Mouse (Mus musculus) stomach, embryonic 16.5 days (tissue): ENCODE results near the gene Fxyd2. TPM values are rescaled to one million over a fixed set of nuclear protein-coding genes. Genes with fewer than 3 reads are reported as not detected.
A peak's percentile ranks its signal among the peaks of the same experiment; 100 is the strongest.

Experiments
- ATAC-seq: fragments of 200-750 bp; cut with Nextera tagmentation; 2 replicates; pipeline ENCODE4 v1.8.0; 2017; ENCODE audit warnings: moderate number of reproducible peaks, moderate TSS enrichment; ENCODE audit not compliant: insufficient read depth, low FRiP score
- H3K27ac ChIP-seq: fragments of 300-500 bp; sonication (generic); 2 replicates; pipeline ENCODE4 v1.5.1; 2014; ENCODE audit warnings: low read length
- H3K27me3 ChIP-seq: fragments of 300-500 bp; sonication (generic); 2 replicates; pipeline ENCODE4 v1.6.1; 2014; ENCODE audit warnings: low read length, control low read depth, mixed read lengths; ENCODE audit not compliant: control insufficient read depth, insufficient read depth
- H3K36me3 ChIP-seq: fragments of 300-500 bp; sonication (generic); 2 replicates; pipeline ENCODE4 v1.6.1; 2014; ENCODE audit warnings: low read length; ENCODE audit not compliant: control insufficient read depth, insufficient read depth
- H3K4me1 ChIP-seq: fragments of 300-500 bp; sonication (generic); 2 replicates; pipeline ENCODE4 v1.6.1; 2014; ENCODE audit warnings: low read length, control low read depth, mixed read lengths; ENCODE audit not compliant: control insufficient read depth, insufficient read depth
- H3K4me2 ChIP-seq: fragments of 300-500 bp; sonication (generic); 2 replicates; pipeline ENCODE4 v1.6.1; 2014; ENCODE audit warnings: low read depth, low read length, mixed read lengths
- H3K4me3 ChIP-seq: fragments of 300-500 bp; sonication (generic); replicated peaks from 2 replicates; pipeline ENCODE4 v1.5.1; 2014; ENCODE audit warnings: mild to moderate bottlenecking, low read length
- H3K9ac ChIP-seq: fragments of 300-500 bp; sonication (generic); 2 replicates; pipeline ENCODE4 v1.6.1; 2014; ENCODE audit warnings: low read length
- H3K9me3 ChIP-seq: fragments of 300-500 bp; sonication (generic); replicated peaks from 2 replicates; pipeline ENCODE4 v1.6.1; 2016; ENCODE audit warnings: low read length, control low read depth; ENCODE audit not compliant: control insufficient read depth
- WGBS: fragments of 180-500 bp; shearing (Covaris S2); extraction: QIAGEN DNeasy Blood & Tissue Kit; methylation state at CpG from one replicate; pipeline ENCODE4 v1.1.7; 2014; 5-methylcytosine and 5-hydroxymethylcytosine counted together
- polyA plus RNA-seq: library from polyadenylated mRNA; unstranded; fragments of >200 nt; fragmentation: Nextera tagmentation; extraction: Ambion mirVana; gene quantifications from 2 replicates; pipeline ENCODE4 v1.2.1, GENCODE M21; 2015

Gene Fxyd2
- polyA plus RNA-seq, 1 experiment from 2014 or later: 2.5 TPM

- WGBS: 94% methylated on average over 6 of the region's 6 CpGs
- Histone ChIP-seq H3K27me3 (no peaks in the 10 kb centered on the region), H3K27ac (no peak overlapping the region), H3K9me3 (no peaks in the 10 kb centered on the region), H3K36me3 (no peaks in the 10 kb centered on the region), H3K9ac (no peak overlapping the region), H3K4me3 (no peak overlapping the region), H3K4me1 (no peaks in the 10 kb centered on the region), H3K4me2 (no peak overlapping the region)
- ATAC-seq: no peak
Measured at GRCm38 (mm10) chr9:45383883-45384282, 15.6 kb upstream of the Fxyd2 start.

GRCm38 (mm10) chr9:45386698-45387097 is 12.8 kb upstream of the Fxyd2 start:
- H3K27me3 ChIP-seq: no peaks in the 10 kb centered on the region
- 84% methylated on average over 5 of the region's 5 CpGs for WGBS
- H3K4me1 ChIP-seq: no peaks in the 10 kb centered on the region
- H3K27ac ChIP-seq: no peak overlapping the region
- no peak overlapping the region for H3K4me3 ChIP-seq
- no peaks in the 10 kb centered on the region for H3K9me3 ChIP-seq
- H3K4me2 ChIP-seq: no peak overlapping the region
- no peaks in the 10 kb centered on the region for H3K36me3 ChIP-seq
- no peak overlapping the region for H3K9ac ChIP-seq
- ATAC-seq: no peak

DNA sequence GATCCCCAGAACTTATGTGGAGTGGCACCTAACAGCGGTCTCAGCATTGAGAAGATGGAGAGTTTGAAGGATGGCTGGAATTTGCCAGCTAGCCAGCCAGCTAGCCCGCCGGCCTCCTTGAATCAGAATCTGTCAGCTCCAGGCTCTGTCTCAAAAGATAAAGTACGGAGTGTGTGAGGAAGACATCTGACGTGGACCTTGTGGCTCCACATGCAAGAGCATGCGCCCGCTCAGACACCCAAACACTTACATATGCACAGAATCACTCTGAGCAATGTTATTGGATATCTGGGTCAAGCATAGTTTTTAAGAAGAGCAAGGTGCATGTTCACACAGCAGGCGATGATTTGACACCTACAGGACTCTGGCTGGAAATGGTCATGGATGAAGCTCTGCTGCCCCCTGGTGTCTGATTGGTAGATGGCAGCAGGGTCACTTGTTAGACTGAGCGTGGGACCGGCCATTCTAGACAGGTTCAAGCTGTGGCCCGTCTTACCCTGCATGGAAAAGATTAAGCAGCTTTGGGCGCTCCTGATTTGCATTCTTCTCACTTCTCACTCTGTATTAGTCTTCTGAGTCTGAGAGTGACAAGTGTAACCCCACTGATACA is 11.0 kb upstream of the Fxyd2 start:
- H3K9ac ChIP-seq: no peak overlapping the region
- H3K9me3 ChIP-seq: no peaks in the 10 kb centered on the region
- no peaks in the 10 kb centered on the region for H3K4me1 ChIP-seq
- H3K27ac ChIP-seq: no peak overlapping the region
- no peaks in the 10 kb centered on the region for H3K27me3 ChIP-seq
- H3K4me3 ChIP-seq: no peak overlapping the region
- ATAC-seq: peak; percentile 64; the same call in 1 of the 2 replicates
- no peak overlapping the region for H3K4me2 ChIP-seq
- H3K36me3 ChIP-seq: no peaks in the 10 kb centered on the region
- WGBS: 38% methylated on average over 12 of the region's 12 CpGs

- ATAC-seq: no peak
- H3K9me3 ChIP-seq: no peaks in the 10 kb centered on the region
- no peaks in the 10 kb centered on the region for H3K4me1 ChIP-seq
- no peak overlapping the region for H3K4me3 ChIP-seq
- H3K9ac ChIP-seq: no peak overlapping the region
- H3K27me3 ChIP-seq: no peaks in the 10 kb centered on the region
- H3K36me3 ChIP-seq: no peaks in the 10 kb centered on the region
- no peak overlapping the region for H3K4me2 ChIP-seq
- H3K27ac ChIP-seq: no peak overlapping the region
- 84% methylated on average over 8 of the region's 8 CpGs for WGBS
Measured at GRCm38 (mm10) chr9:45389596-45389995, 9.9 kb upstream of the Fxyd2 start.

DNA sequence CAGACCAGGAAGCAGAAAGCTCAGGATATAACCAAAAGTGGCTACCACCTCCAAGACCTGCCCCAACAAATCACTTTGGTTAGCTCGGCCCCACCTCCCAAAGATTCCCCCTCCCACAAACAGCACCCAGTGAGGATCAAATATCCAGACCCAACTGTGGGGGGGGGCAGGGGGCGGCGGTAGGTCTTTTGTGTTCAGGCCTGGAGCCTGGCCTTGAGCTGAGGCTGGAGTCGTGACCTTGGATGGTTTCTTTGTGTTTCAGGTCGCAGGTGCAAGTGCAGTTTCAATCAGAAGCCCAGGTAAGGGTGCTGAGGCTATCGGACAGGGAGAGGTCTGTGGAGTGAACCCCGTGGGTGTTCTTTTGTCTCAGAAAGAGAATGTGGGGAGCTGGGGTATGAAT is 8.2 kb upstream of the Fxyd2 start:
- no peaks in the 10 kb centered on the region for H3K9me3 ChIP-seq
- H3K4me1 ChIP-seq: no peaks in the 10 kb centered on the region
- H3K4me3 ChIP-seq: no peak overlapping the region
- H3K9ac ChIP-seq: no peak overlapping the region
- H3K4me2 ChIP-seq: no peak overlapping the region
- no peaks in the 10 kb centered on the region for H3K27me3 ChIP-seq
- H3K27ac ChIP-seq: no peak overlapping the region
- WGBS: 60% methylated on average over 7 of the region's 7 CpGs
- H3K36me3 ChIP-seq: no peaks in the 10 kb centered on the region
- no peak for ATAC-seq

GRCm38 (mm10) chr9:45395218-45395617 is 4.3 kb upstream of the Fxyd2 start:
- H3K27me3 ChIP-seq: no peaks in the 10 kb centered on the region
- WGBS: 85% methylated on average over 6 of the region's 6 CpGs
- 0 out of 2 replicates have a peak overlapping the region, but pooled peaks have one; percentile 2 for H3K9ac ChIP-seq
- H3K9me3 ChIP-seq: no peaks in the 10 kb centered on the region
- H3K4me1 ChIP-seq: no peaks in the 10 kb centered on the region
- no peaks in the 10 kb centered on the region for H3K36me3 ChIP-seq
- no peak overlapping the region for H3K4me3 ChIP-seq
- H3K27ac ChIP-seq: no peak overlapping the region
- ATAC-seq: no peak
- H3K4me2 ChIP-seq: no peak overlapping the region

DNA sequence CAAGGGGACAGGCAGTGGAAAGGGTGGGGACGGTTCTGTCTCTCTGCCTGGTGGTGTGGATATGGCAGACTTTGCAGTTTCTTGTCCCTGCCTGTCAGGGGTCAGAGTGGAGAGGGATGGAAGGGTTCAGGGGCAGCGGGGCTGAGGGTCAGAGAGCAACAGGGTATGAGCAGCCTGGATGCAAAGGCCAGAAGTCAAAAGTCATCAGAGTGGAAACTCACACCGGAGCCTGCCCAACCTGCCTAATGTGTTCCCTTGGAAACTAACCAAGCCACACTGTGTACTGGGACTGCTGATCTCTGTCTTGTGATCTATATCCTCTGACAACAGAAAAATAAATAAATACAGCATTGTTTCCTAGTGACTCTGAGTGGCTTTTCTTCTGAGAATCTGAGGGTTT is 3.7 kb upstream of the Fxyd2 start:
- Histone ChIP-seq H3K9ac (0 out of 2 replicates have a peak overlapping the region, but pooled peaks have one; percentile 2), H3K36me3 (no peaks in the 10 kb centered on the region), H3K9me3 (no peaks in the 10 kb centered on the region), H3K4me1 (no peaks in the 10 kb centered on the region), H3K4me3 (no peak overlapping the region), H3K27ac (no peak overlapping the region), H3K27me3 (no peaks in the 10 kb centered on the region), H3K4me2 (no peak overlapping the region)
- 46% methylated on average over 3 of the region's 3 CpGs for WGBS
- no peak for ATAC-seq

- Histone ChIP-seq H3K9ac (no peak overlapping the region), H3K9me3 (no peaks in the 10 kb centered on the region), H3K4me1 (no peaks in the 10 kb centered on the region), H3K27me3 (no peaks in the 10 kb centered on the region), H3K27ac (no peak overlapping the region), H3K4me3 (no peak overlapping the region), H3K4me2 (no peak overlapping the region), H3K36me3 (no peaks in the 10 kb centered on the region)
- 0 out of 2 replicates have a peak, but pooled peaks have one; percentile 14 for ATAC-seq
- WGBS: 35% methylated on average over 1 of the region's 1 CpGs
Measured at GRCm38 (mm10) chr9:45398336-45398735, 1.1 kb upstream of the Fxyd2 start.

DNA sequence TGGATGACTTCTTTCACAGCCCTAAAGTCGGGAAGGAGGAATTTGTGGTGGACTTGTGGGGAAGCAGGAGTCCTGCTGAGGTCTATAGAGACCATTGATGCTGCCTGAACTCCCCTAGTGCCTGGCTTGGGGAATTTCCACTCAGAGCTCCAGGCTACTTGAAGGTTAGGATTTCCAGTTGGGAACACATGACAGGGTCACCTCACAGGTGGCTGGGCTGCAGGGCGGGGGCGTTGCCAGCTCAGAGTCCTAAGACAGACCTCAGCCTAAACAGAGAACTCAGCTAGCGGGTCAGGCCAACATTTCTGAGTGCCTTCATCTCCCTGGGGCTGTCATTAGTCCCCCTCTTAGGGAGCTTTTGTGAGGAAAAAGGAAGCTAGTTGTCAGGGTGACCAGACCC is 2.4 kb downstream of the Fxyd2 start:
- no peaks in the 10 kb centered on the region for H3K36me3 ChIP-seq
- H3K4me1 ChIP-seq: no peaks in the 10 kb centered on the region
- H3K4me2 ChIP-seq: no peak overlapping the region
- ATAC-seq: no peak
- H3K27ac ChIP-seq: no peak overlapping the region
- WGBS: 47% methylated on average over 4 of the region's 4 CpGs
- no peaks in the 10 kb centered on the region for H3K9me3 ChIP-seq
- no peak overlapping the region for H3K9ac ChIP-seq
- no peaks in the 10 kb centered on the region for H3K27me3 ChIP-seq
- no peak overlapping the region for H3K4me3 ChIP-seq
